Mouse (Mus musculus) spleen, embryonic (tissue): Measurements from ENCODE around the gene Stat1.

Experiments
- CTCF ChIA-PET: fragments of 350-600 bp; sonication (Branson Sonifier 250); formaldehyde crosslinking; loops from one replicate; lab custom pipeline; 2022; lab: Charles Lee

Stat1 gene

GRCm38 (mm10) chr1:52118860-52119591 lies at the start of gene Stat1:
Stat1 (plus strand) TSS chr1:52119440.
- CTCF ChIA-PET = interaction anchor here (0.6 kb wide), 1 partner anchor 20 kb away, joined by 3 read pairs; no protein-coding TSS in a partner anchor

GRCm38 (mm10) chr1:52079724-52080367 lies 39.4 kb upstream of the Stat1 start:
- CTCF ChIA-PET = no interaction called here

DNA sequence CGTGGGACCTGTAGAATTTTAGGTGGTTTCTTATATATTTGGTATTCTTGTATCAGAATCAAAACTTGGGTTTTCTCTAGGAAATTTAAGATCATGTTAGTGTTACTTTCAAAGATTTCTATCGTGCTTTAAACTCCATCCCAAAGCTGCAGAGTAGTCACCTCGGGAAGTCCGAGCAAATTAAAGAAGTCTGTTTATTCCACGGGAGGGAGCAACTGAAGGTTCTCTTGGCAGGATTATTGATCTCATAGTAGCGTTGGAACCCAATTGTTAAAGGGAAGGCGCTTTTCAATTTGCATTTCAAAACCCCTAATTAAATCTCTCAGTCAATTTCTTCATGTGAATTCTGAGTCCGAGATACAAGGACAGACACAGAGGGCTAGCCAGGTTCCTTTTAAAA lies 38.9 kb upstream of the Stat1 start:
- CTCF ChIA-PET = no interaction called here

GRCm38 (mm10) chr1:52086236-52086635 lies 33.0 kb upstream of the Stat1 start:
- CTCF ChIA-PET = interaction anchor here (1.2 kb wide), 1 partner anchor 81 kb away, joined by 3 read pairs; no protein-coding TSS in a partner anchor

DNA sequence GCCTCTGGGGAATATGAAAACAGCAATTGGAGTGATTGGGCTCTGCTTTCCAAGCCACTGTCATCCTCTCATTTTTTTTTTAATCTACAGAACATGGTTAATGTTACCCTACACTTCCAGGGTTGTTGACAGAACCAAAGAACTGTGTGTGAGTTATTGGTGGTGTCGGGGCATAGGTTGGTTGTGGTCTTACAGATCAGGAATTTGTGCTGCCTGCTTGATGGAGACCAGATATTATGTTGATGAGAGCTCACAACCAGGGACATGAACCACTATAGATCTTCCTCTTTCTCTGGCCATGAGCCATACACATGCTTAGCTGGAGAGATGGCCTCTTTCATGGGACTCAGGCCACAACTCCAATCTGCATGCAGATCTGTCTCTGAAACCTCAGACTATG lies 32.1 kb upstream of the Stat1 start:
- CTCF ChIA-PET = interaction anchor here (0.5 to 0.6 kb wide), 2 partner anchors 76 to 714 kb away, joined by 3 read pairs; no protein-coding TSS in a partner anchor

DNA sequence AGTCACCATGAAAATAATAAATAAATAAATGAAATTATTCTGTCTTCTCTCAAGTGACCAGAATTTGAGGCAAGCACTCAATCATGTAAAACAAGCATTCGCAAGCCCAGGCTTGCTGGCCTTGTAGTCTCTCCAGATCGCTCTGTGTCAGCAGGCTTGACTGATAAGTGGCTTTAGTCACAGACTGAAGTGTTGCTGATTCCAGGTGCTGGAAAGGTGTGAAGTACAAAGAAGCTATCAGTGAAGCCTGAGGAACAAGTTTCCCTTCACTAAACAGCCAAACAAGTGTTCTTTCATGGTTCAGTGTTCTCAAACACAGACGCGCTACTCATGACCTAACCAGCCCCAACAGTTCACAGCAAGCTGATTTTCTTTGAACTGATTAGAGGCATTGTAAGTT lies 30.6 kb upstream of the Stat1 start:
- CTCF ChIA-PET = no interaction called here

DNA sequence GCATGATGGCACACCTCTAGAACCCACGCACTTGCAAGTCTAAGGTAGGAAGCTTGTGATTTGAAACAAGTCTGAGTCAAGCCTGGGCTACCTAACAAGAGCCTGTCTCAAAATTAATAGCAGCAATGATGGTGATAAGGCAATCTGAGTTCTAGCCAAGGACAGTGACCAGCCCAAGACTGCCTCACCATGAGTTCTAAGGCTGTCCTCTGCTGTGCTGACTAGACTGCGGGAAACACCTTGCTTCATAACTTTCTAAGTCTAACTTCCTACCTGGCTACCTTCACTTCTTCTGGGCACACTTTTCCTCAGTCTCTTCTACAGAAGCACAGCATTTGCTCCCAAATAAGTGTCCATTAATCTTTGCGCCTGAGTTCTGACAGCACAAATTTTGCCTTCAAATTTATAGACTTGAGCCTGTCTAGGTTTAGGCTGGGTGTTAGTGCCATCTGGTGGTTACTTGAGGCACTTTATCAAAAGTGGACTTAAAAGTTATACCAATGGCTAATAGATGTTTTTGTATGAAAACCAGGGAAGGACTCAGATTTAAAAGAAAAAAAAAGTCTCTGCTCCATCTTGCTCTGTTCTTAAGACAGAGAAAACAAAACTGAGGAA lies 20.5 kb upstream of the Stat1 start:
- CTCF ChIA-PET = interaction anchor here (0.6 to 1.2 kb wide), 5 partner anchors 15 to 1891 kb away, joined by 3 read pairs; no protein-coding TSS in a partner anchor

- CTCF ChIA-PET = interaction anchor here (0.8 kb wide), 1 partner anchor 91 kb away, joined by 4 read pairs; no protein-coding TSS in a partner anchor
Measured at GRCm38 (mm10) chr1:52100496-52100895, 18.7 kb upstream of the Stat1 start.

- CTCF ChIA-PET = no interaction called here
Measured at GRCm38 (mm10) chr1:52102795-52103194, 16.4 kb upstream of the Stat1 start.

DNA sequence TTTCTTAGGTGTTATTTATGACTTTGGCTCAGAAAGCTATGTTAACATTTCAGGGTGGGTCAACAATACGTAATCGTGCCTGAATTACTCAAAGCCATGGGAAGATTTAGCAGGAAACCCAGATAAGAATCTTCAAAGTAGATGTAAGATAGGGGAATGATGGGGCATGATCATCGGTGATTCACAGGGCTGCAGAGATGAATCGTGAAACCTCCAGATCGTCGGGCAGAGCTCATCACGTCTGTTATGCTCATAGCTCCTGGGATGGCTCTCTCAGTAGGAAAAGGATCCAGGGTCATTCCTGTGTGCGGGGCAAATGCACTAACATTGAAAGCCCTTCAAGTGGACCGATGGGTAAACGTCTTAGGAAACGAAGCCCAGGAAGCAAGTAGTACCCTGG lies 12.0 kb upstream of the Stat1 start:
- CTCF ChIA-PET = interaction anchor here (0.6 kb wide), 1 partner anchor 156 kb away, joined by 3 read pairs; no protein-coding TSS in a partner anchor

GRCm38 (mm10) chr1:52111217-52111616 lies 8.0 kb upstream of the Stat1 start:
- CTCF ChIA-PET = interaction anchor here (0.6 kb wide), 1 partner anchor 32 kb away, joined by 3 read pairs; no protein-coding TSS in a partner anchor

DNA sequence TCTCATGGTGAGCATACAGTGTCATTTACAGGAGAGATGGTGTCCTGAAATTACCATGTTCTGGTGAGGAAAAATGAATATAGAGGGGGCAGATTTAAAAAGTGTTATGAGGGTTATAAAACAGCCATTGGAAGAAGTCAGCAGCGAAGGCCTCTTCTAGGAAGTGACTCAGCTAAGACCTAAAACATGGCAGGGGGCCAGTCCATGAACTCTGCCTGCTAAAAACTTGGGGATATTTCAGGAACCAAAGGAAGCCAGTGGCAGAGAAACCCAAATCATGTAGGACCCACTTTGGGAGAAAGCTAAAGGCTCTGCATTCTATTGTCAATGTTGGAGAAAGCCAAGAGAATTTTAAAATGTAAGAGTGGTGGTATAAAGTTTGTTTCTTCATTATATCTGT lies 6.9 kb upstream of the Stat1 start:
- CTCF ChIA-PET = interaction anchor here (0.9 kb wide), 1 partner anchor 13 kb away, joined by 3 read pairs; no protein-coding TSS in a partner anchor

DNA sequence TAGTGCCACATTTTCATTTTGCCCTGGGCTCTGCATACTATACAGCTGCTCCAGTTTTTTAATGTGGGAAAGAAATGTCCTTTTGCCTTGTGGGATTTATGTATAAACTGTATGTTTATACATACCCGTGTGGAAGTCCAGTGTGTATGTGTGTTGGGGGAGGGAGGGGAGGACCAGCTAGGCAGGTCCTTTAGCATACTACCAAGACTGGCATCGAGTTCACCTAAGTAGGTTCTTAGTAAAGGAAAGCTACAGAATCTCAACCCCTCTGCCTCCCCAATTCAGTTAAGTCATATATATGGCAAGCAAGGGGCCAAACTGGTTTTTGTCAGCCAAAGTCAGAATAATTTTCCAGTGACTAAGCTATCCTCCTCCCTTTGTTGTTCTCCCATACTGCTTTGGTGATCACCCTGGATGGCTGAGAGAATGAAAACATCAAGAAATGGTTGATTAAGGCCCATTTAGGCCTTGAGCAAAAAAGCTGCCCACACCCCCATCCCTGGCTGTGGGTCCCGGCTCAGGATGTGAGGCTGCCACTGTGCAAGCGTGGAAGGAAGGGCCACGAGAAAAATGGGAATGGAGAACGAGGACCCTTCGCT lies 6.1 kb upstream of the Stat1 start:
- CTCF ChIA-PET = interaction anchor here (0.7 to 1.1 kb wide), 4 partner anchors 9 to 21 kb away, joined by 3 to 4 read pairs (median 3); no protein-coding TSS in a partner anchor

GRCm38 (mm10) chr1:52113666-52114069 lies 5.6 kb upstream of the Stat1 start:
- CTCF ChIA-PET = interaction anchor here (1.0 to 1.1 kb wide), 3 partner anchors 12 to 21 kb away, joined by 3 read pairs; no protein-coding TSS in a partner anchor

DNA sequence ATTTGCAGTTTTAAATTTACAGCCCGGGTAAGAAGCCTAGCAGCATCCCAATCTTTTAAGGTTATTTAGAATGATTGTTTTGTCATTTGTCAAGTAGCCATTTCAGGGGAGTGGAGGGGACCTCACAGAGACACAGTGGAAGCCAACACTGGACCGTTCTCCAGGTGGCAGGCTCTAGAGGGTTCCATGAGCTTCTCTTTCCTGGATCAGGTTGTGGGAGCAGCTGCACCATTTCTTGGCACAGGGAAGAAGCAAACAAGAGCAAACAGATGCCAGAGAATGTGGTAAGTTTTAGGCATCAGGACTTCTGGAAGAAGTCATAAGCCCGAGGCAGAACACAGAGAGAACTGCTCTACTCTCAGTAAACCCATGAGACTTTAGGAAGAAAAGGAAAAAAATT lies 2.8 kb upstream of the Stat1 start:
- CTCF ChIA-PET = no interaction called here

DNA sequence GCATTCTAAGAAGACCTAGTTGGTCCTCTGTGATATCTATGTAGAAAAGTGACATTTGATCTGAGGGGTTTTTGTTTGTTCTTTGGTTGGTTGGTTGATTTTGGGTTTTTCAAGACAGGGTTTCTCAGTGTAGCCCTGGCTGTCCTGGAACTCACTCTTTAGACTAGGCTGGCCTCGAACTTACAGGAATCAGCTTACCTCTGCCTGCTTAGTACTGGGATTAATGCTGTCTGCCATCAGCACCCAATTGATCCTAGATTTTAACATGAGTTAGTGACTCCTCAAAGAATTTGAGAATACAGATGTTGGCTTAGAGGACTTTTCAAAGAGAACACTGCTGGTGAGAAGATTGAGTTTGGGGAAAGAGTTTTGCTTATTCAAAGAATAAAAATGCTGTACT lies 1.5 kb upstream of the Stat1 start:
- CTCF ChIA-PET = no interaction called here

GRCm38 (mm10) chr1:52119691-52120090 lies 451 bp downstream of the Stat1 start:
- CTCF ChIA-PET = no interaction called here

- CTCF ChIA-PET = no interaction called here
Measured at GRCm38 (mm10) chr1:52120191-52120590, 951 bp downstream of the Stat1 start.

DNA sequence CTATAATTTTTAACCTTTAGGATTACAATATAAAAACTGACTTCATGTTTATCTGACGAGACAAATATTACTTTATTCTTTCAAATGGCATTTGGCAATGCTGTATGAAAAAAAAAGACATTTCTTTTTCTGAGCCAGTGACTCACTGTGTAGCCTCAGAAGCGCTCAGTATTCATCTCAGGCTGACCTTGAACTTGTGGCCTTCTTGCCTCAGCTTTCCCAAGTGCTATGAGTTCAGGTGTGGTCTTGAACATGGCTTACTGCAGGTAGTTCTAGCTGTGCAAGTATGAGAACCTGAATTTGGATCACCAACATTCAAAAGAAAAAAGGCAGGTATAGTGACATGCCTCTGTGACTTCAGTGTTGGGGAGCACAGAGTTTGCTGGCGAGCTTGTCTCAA lies 1.8 kb downstream of the Stat1 start:
- CTCF ChIA-PET = no interaction called here

DNA sequence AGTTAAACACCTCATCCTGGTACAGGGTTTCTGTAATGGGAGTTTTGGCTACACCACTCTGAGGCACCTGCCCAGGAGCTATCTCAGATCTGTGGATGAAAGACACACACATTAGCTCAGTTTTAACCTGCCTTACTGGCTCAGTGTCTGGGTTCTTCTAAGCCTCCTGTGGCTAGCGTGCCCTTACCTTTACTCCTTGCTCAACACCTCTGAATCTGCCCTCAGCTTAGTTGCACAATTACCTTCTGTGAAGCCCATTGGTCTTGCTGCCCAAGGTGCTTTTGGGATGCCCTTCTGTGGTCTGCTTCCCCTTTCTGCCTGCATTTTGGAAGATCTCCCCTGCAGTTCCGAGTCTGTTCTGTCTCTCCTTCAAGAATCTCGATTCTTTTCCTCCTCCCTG lies 5.6 kb downstream of the Stat1 start:
- CTCF ChIA-PET = no interaction called here

- CTCF ChIA-PET = no interaction called here
Measured at GRCm38 (mm10) chr1:52127350-52127749, 8.1 kb downstream of the Stat1 start.
